Mouse (Mus musculus): ENCODE data around the gene Mup5. TPM values are rescaled to one million over a fixed set of nuclear protein-coding genes. Genes with fewer than 3 reads are reported as not detected.
A peak's percentile ranks its signal among the peaks of the same experiment; 100 is the strongest.
"Not testable (repeated sequence)": the region's sequence is repeated elsewhere in the genome, so short reads cannot be mapped to it uniquely, and the experiment has no call there.

Mup5 gene
- not detected for total RNA-seq (2021)
- long read RNA-seq, experiment 1 = 0 reads
- long read RNA-seq, experiment 2 = 0 reads

DNA sequence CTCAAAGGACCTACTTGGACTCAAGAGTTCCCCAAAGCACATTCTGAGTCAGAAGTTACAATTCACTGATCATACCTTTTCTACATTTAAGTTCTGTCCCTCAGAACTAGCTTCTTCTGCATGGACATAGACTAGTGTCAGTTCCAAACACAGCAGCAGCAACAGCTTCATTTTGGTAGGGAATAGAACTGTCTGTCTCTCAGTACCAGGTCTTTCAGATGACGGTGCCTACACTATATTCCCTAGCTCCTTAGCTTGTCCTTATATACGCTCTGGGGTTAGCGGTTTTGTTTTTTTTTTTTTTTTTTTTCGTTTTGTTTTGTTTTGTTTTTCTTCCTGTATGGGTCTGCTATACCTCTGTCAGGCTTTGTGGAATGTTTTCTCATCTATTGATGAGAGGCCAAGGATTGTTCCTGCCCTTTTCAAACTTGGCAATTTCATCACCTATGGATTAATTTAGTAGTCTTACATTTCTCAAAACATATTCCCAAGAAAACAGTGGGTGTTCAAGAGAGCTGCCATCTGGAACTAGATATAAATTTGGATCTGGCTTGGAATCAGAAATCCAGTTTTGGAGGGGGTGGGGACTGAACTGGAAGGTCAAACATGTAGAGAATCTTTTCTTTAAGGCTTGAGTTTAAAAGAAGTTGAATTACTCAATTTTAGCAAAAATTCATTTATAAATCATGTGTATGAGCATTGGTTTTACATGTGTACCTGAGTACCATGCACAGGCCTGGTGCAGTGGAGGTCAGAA, at the start of gene Mup5:
TSS of gene Mup5 (minus strand) at position 282 of the 757 bp plus-strand sequence.
- H3K27ac ChIP-seq = no peak within 1 kb of the TSS
- no peak for DNase-seq (ENCODE audit: low spot score in 2 of 2)

DNA sequence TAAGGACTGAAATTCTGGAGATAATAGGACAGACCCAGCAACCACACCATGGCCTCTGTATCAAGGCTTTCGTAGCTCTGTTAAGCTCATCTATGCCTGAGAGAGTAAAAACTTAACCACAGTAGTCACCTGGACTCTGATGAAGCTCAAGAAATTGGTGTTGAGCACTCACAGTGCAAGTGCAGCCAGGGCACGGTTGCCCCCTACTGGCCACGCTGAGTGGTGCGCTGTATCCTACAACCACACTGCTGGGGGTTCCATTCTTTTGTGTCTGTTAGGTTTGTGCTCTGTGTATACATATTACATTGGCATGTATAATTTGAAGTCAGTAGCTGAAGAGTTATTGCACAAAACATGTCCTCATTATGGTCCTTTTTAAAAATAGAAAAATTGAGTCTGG, 23.1 kb upstream of the Mup5 start:
- DNase-seq (ENCODE audit: low spot score in 2 of 2) = peak in 1 of 2 experiments; percentile 13
- Histone ChIP-seq H3K4me3 (no peak overlapping the region), H3K27ac (no peak overlapping the region)
- peak; percentile 76 for TF ChIP-seq CTCF (conservative IDR thresholded peaks at IDR 0.05)

More for the DNA sequence above, at the start of gene Mup5:
- no peak within 1 kb of the TSS for H3K4me3 ChIP-seq
- no peak for TF ChIP-seq CTCF (conservative IDR thresholded peaks at IDR 0.05)

DNA sequence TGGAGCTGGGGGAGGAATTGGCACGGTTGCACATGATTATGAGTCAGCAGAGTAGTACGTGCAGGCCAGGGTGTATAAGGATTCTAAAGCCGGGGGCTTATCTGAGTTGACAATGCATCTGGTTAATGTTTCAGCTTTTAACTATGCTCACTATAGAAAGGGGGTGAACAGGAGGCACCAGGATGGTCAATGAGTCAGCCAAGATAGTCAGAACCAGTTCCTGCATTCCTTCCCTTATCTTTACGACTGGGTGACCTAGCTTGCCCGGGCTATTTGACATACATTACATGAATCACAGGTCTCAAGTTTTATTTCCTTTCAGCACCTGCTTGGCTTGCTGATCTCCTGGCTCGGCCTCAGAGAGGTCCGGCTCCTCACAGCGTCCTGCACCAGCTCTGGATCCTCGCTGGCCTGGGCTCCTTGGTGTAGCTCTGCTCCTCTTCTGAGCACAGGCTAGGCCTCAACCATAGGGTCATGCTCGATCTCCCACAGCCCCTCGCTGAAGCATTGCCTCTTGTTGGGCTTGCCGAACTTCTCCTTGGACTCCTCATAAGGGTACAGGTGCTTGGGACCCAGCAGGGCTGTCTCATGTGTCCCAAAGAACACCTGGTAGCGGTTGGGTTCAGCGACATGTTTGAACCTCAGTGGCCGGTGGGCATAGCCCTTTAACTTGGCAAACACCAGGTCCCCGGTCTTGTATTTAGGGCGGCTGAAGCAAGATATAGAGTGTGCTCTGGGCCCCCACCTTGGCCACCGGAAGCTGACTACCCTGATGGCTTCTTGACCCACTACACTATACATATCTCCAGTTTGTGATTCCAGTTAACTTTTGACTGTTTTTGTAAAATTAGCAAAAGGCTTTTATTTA, 21.0 kb upstream of the Mup5 start:
- no peak overlapping the region for H3K4me3 ChIP-seq
- TF ChIP-seq CTCF (conservative IDR thresholded peaks at IDR 0.05) = no peak
- no peak overlapping the region for H3K27ac ChIP-seq
- no peak for DNase-seq (ENCODE audit: low spot score in 2 of 2)

DNA sequence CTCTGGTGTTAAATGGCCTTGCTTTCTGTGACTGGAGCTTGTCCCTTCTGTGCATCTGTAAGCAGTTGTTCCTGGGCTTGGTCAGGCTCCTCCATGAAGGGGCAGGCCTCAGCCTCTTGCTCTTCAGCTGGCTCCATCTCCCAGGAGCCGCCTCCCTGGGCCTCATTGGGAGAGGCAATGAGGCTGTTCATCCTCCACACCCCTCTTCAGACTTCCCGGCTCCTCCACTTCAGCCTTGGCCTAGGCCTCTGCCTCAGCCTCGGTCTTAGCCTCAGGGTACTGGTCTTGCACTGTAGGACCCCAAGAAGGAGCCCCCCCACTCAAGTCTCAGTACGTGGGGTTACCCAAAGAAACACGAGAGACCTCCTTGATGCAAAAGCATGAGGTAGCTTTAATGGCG, 20.3 kb upstream of the Mup5 start:
- no peak for TF ChIP-seq CTCF (conservative IDR thresholded peaks at IDR 0.05)
- Histone ChIP-seq H3K27ac (no peak overlapping the region), H3K4me3 (no peak overlapping the region)
- no peak for DNase-seq (ENCODE audit: low spot score in 2 of 2)

DNA sequence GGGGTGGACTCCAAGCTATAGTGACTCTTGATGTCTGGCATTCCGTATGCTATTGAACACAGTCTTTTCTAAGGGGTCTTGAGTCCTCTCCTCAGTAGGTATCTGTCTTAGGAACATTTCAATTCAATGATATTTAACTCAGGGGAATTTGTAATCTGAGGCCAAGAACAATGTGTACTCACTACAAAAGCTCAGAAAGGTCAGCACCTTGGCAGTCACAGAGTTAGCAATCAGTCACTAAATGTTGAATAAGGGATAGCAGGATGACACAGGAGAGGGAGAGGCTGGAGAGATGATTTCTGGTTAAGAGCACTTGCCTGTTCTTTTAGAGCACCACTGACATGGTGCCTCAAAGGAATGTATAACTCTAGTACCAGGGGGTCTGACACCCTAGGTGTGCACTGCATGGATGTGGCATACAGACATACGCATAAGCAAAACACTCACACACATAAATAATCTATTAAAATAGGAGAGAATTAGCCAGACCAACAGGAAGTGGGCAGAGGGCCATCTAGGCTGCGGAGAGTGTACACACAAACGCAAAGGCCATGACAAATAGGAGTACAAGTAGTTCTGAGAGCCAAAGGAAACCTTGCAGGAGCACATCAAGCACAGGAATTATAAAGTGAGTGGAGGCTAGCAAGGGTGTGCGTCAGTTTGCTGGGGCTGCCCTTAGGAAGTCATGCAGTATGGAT, 9.9 kb upstream of the Mup5 start:
- TF ChIP-seq CTCF (conservative IDR thresholded peaks at IDR 0.05) = no peak
- no peak overlapping the region for H3K4me3 ChIP-seq
- DNase-seq (ENCODE audit: low spot score in 2 of 2) = no peak
- H3K27ac ChIP-seq = no peak overlapping the region

DNA sequence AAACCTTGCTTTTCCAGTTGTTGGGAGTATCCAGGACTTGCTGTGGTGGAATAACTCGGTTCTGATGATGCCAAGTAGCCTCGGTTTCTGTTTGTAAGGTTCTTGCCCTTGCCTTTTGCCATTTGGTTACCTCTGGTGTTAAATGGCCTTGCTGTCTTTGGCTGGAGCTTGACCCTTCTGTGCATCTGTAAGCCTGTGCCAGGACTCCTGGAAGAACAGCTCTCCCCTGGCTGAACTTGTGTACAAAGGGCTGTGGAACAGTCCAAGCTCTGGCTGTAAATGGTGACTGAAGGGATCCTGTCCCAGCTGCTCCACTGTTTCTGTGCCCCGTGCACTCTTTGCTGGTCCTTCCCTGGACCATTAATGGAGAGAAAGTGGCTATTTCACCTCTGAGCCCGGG, 5.8 kb downstream of the Mup5 start:
- DNase-seq (ENCODE audit: low spot score in 2 of 2) = no peak
- no peak overlapping the region for H3K27ac ChIP-seq
- no peak overlapping the region for H3K4me3 ChIP-seq
- no peak for TF ChIP-seq CTCF (conservative IDR thresholded peaks at IDR 0.05)

DNA sequence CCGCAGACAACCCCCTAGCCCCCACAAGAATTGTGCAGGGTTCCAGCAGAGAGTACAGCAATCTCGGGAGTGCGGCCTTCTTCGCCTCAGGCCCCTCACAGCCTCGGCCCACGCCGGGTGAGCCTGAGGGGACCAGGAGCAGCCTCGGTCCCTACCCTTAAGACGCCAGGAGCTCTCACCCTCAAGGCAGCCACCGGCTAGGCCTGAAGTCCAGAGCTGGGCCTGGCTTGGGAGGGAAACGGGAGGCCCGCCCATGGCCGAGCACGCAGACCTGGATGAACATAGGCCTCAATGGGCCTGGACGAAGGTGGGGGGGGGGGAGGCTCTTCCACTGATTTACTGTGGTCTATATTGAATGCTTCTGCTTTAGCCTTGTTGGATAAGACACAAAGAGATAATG, 11.8 kb downstream of the Mup5 start:
- no peak overlapping the region for H3K27ac ChIP-seq
- TF ChIP-seq CTCF (conservative IDR thresholded peaks at IDR 0.05) = no peak
- DNase-seq (ENCODE audit: low spot score in 2 of 2) = no peak
- no peak overlapping the region for H3K4me3 ChIP-seq

DNA sequence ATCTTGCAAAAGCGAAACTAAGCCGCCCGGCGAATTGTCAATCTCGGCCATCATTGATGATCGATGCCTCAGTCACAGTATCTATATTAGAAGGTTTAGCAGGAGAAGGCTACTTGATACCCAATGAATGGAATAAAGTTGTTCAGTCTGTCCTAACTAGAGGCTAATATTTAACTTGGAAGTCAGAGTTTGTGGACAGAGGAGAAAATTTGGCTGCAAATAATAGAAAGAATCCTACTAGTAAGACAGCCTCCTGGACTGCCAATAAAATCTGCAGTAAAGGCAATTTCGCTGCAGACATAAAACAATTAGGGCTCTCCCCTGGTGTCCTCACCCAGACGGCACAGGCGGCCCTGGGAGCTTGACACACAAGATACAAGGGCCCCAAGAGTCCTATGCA, 12.5 kb downstream of the Mup5 start:
- DNase-seq (ENCODE audit: low spot score in 2 of 2); H3K4me3 ChIP-seq; H3K27ac ChIP-seq: not testable (repeated sequence)

DNA sequence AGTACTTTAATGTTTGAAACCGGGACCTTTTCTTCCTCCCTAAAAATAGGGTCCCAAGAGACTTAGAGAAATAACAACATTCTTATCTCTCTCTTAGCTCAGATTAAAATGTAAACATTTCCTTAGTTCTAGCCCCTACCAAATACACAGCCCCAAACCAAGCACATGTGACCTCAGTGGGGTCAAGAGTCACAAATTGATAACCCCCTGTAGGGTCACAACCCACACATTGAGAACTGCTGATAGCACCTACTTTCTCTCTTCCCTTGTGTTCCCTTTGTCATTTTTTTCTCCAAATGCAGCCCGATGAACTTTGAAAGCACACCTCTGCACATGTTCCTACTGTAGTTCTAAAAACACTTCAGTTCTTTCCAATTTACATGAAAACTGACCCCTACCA, 19.4 kb downstream of the Mup5 start:
- H3K27ac ChIP-seq = no peak overlapping the region

DNA sequence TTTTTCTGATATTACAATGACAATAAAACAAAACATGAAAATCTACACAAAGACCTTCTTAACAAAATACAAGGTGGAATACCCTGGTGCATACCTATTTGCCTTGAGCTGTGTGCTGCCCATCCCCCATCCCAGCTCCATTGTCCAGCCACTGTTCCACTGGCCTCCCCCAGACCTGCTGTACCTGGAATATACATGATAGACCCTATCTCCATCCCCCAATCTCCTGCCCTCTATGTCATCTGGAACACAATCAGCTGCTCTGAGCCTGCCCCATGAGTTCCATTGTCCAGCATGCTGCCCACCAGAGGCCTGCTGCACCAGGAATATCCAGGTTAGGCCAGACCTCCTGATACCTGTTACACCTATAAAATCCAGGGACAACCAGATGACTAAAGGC, 21.6 kb downstream of the Mup5 start:
- DNase-seq (ENCODE audit: low spot score in 2 of 2) = no peak
- H3K27ac ChIP-seq = no peak overlapping the region
- no peak for TF ChIP-seq CTCF (conservative IDR thresholded peaks at IDR 0.05)
- H3K4me3 ChIP-seq = no peak overlapping the region

More for the DNA sequence above, 19.4 kb downstream of the Mup5 start:
- H3K4me3 ChIP-seq = no peak overlapping the region
- no peak for TF ChIP-seq CTCF (conservative IDR thresholded peaks at IDR 0.05)
- no peak for DNase-seq (ENCODE audit: low spot score in 2 of 2)

DNA sequence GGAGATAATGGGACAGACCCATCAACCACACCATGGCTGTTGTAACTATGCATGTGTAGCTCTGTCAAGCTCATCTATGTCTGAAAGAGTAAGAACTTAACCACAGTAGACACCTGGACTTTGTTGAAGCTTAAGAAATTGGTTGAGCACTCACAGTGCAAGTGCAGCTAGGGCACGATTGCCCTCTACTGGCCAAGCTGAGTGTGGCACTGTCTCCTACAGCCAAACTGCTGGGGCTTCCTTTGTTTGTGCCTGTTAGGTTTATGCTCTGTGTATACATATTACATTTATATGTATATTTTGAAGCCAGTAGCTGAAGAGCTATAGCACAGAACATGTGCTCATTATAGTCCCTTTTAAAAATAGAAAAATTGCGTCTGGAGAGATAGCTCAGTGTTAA, 23.8 kb downstream of the Mup5 start:
- not testable (repeated sequence) for H3K4me3 ChIP-seq, H3K27ac ChIP-seq
- TF ChIP-seq CTCF (conservative IDR thresholded peaks at IDR 0.05) = peak; percentile 89
- DNase-seq (ENCODE audit: low spot score in 2 of 2) = peak in 1 of 2 experiments; percentile 47

DNA sequence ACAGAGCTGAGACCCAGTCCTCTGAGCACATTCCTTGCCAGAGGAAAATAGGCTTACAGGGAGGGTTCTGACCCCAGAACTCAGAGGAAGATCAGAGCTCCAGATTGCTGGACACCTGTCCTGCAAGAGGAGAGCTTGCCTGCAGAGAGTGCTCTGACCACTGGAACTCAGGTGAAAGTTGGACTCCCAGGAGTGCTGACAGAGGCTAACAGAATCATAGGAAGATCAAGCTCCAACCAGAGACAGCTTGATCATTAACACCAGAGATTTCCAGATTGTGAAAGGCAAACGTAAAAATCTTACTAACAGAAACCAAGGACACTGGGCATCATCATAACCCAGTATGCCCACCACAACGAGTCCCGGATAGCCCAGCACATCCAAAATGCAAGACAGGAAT, 26.1 kb downstream of the Mup5 start:
- not testable (repeated sequence) for DNase-seq (ENCODE audit: low spot score in 2 of 2); H3K4me3 ChIP-seq; H3K27ac ChIP-seq

DNA sequence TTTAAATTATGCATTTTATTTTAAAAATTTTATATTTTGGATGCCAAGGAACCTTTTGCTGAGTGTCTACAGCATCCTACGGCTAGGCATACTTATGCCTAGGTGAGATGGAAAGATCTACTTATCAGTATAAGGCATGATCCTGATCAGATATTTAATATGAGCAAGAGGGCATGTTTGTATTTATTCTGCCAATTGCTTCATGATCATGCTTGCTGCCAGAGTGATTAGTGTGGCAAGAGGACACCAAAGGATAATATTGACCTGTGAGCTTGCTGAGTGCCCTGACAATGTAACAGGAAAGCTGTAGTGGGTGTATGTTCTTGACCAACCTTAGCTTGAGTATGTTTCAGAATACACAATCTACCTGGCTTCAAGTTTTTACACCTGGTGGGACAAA, 45.3 kb downstream of the Mup5 start:
- not testable (repeated sequence) for DNase-seq (ENCODE audit: low spot score in 2 of 2)

DNA sequence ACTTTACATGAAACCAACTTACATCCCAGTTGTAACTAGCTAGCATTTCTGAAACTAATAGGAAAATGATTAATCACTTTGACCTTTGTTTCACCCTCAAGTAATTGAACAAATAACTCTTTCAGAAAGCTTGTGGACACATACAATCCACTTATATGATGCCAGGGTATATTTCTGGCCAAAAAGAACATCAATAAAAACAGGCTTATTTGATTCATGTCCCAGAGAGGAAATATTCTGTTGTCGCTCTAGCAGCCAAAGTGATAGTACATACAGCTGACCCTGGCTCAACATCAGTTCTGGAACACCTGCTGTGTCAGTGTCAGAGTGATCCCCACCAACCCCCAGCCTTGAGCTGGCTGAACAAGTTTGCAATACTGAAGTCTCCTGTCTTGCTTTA, 50.8 kb downstream of the Mup5 start:
- DNase-seq (ENCODE audit: low spot score in 2 of 2); H3K4me3 ChIP-seq; H3K27ac ChIP-seq: not testable (repeated sequence)

More for the DNA sequence above, 45.3 kb downstream of the Mup5 start:
- H3K27ac ChIP-seq, H3K4me3 ChIP-seq: not testable (repeated sequence)

DNA sequence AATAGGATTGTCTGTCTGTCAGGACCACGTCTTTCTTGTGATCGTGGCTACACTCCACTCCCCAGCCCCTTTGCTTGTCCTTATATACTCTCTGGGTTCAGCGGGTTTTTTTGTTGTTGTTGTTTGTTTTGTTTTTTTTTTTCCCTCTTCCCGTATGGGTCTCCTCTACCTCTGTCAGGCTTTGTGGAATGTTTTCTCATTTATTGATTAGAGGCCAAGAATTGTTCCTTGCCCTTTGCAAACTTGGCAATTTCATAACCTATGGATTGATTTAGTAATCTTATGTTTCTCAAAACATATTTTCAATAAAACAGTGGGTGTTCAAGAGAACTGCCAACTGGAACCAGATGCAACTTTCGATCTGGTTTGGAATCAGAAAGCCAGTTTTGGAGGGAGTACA, 52.9 kb downstream of the Mup5 start, which contains the start of gene Mup19:
TSS of gene Mup19 (minus strand) at position 101 of the 400 bp plus-strand sequence.
- H3K27ac ChIP-seq; DNase-seq (ENCODE audit: low spot score in 2 of 2); H3K4me3 ChIP-seq: not testable (repeated sequence)

Data from layer of hippocampus, adult 2 months (tissue).